In the genomic region with DNA sequence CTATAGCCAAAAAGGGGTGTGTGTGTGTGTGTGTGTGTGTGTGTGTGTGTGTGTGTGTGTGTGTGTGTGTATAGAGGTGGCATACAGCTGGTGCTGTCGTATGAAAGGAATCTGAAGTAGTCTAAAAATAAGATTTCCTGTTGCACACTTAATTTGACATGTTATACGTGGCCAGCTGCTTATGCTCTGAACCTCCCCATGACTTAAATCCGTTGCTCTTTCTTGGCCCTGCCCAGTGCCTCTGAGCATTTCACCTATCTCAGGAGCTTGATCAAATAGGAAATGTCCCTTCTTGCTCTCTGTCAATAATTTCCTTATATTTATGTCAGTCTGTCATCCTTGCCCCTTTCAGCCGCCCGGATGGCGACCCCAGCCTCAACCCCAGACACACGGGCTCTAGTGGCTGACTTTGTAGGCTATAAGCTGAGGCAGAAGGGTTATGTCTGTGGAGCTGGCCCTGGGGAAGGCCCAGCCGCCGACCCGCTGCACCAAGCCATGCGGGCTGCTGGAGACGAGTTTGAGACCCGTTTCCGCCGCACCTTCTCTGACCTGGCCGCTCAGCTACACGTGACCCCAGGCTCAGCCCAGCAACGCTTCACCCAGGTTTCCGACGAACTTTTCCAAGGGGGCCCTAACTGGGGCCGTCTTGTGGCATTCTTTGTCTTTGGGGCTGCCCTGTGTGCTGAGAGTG, we compare ENCODE assay signal across 8 mouse cellular contexts. TPM values are rescaled to one million over a fixed set of nuclear protein-coding genes. Genes with fewer than 3 reads are reported as not detected.
DNase-seq lines count a peak whose midpoint lies in the region; ATAC-seq and TF ChIP-seq lines count a peak whose summit lies in the region.

No protein-coding gene starts in this region.

- peaks cover 9% of the 10 kb centered on the region; the same call in 1 of the 2 replicates for H3K4me1 ChIP-seq in liver, adult 2 months (ENCODE audit: control insufficient read depth, insufficient read depth, low read length)
- H3K4me1 ChIP-seq in embryonic facial prominence, embryonic 14.5 days (ENCODE audit: control insufficient read depth, insufficient read depth, low read length): peaks cover 8% of the 10 kb centered on the region
- peaks cover 21% of the 10 kb centered on the region for H3K4me1 ChIP-seq in intestine, embryonic 16.5 days (ENCODE audit: control insufficient read depth, insufficient read depth, low read length)
- H3K4me1 ChIP-seq in neural tube, embryonic 14.5 days (ENCODE audit: control insufficient read depth, insufficient read depth, low read length): peaks cover 12% of the 10 kb centered on the region

- H3K4me2 ChIP-seq in embryonic facial prominence, embryonic 14.5 days (ENCODE audit: low read depth, low read length): peak overlapping the region; percentile 82
- peak overlapping the region; percentile 77 for H3K4me2 ChIP-seq in intestine, embryonic 16.5 days (ENCODE audit: low read depth, low read length)
- H3K4me2 ChIP-seq in neural tube, embryonic 14.5 days (ENCODE audit: low read depth, low read length): peak overlapping the region; percentile 80

- peak; percentile 23; the same call in 1 of the 2 replicates for ATAC-seq in embryonic facial prominence, embryonic 14.5 days (ENCODE audit: low read depth)
- peak; percentile 22; the same call in 1 of the 2 replicates for ATAC-seq in intestine, embryonic 16.5 days
- ATAC-seq in neural tube, embryonic 14.5 days (ENCODE audit: low read depth): peak; percentile 3; the same call in 1 of the 2 replicates
- ATAC-seq in cerebellum, adult (ENCODE audit: insufficient number of reproducible peaks, low FRiP score, low TSS enrichment): no peak

- TF ChIP-seq CTCF in liver, adult 2 months (IDR thresholded peaks at IDR 0.05; ENCODE audit: low read depth, low read length): no peak

- peak overlapping the region; percentile 82 for H3K4me3 ChIP-seq in liver, adult 2 months (ENCODE audit: insufficient read depth, low read depth, low read length)
- H3K4me3 ChIP-seq in embryonic facial prominence, embryonic 14.5 days (ENCODE audit: low read depth, low read length): peak overlapping the region; percentile 68
- peak overlapping the region; percentile 66 for H3K4me3 ChIP-seq in intestine, embryonic 16.5 days (ENCODE audit: low read length)
- H3K4me3 ChIP-seq in neural tube, embryonic 14.5 days (ENCODE audit: low read depth, low read length): peak overlapping the region; percentile 69

- 63% methylated on average over 21 of the region's 21 CpGs for WGBS in liver, adult 2 months
- 25% methylated on average over 21 of the region's 21 CpGs for WGBS in embryonic facial prominence, embryonic 14.5 days
- WGBS in intestine, embryonic 16.5 days: 13% methylated on average over 21 of the region's 21 CpGs
- WGBS in neural tube, embryonic 14.5 days: 27% methylated on average over 21 of the region's 21 CpGs

- H3K9ac ChIP-seq in liver, adult 2 months (ENCODE audit: low read depth, low read length): peak overlapping the region; percentile 61
- peak overlapping the region; percentile 91 for H3K9ac ChIP-seq in embryonic facial prominence, embryonic 14.5 days (ENCODE audit: low read depth, low read length)
- peak overlapping the region; percentile 84 for H3K9ac ChIP-seq in intestine, embryonic 16.5 days (ENCODE audit: low read depth, low read length)
- peak overlapping the region; percentile 85 for H3K9ac ChIP-seq in neural tube, embryonic 14.5 days (replicated peaks; ENCODE audit: low read depth, low read length)

- no peaks in the 10 kb centered on the region; the same call in 1 of the 2 replicates for H3K79me2 ChIP-seq in liver, adult 2 months (ENCODE audit: control insufficient read depth, insufficient read depth, low read length)

- H3K27ac ChIP-seq in liver, adult 2 months (replicated peaks; ENCODE audit: insufficient read depth, low read depth, low read length): peak overlapping the region; percentile 49; the same call in 1 of the 2 replicates
- H3K27ac ChIP-seq in embryonic facial prominence, embryonic 14.5 days (replicated peaks; ENCODE audit: low read depth, low read length): peak overlapping the region; percentile 95
- peak overlapping the region; percentile 93 for H3K27ac ChIP-seq in intestine, embryonic 16.5 days (ENCODE audit: low read length)
- H3K27ac ChIP-seq in neural tube, embryonic 14.5 days (ENCODE audit: low read depth, low read length): peak overlapping the region; percentile 90

- H3K27me3 ChIP-seq in liver, adult 2 months (ENCODE audit: control insufficient read depth, insufficient read depth, low read length): no peaks in the 10 kb centered on the region
- H3K27me3 ChIP-seq in embryonic facial prominence, embryonic 14.5 days (replicated peaks; ENCODE audit: control insufficient read depth, insufficient read depth, low read length): no peaks in the 10 kb centered on the region
- H3K27me3 ChIP-seq in intestine, embryonic 16.5 days (replicated peaks; ENCODE audit: control insufficient read depth, insufficient read depth, low read length): no peaks in the 10 kb centered on the region
- no peaks in the 10 kb centered on the region for H3K27me3 ChIP-seq in neural tube, embryonic 14.5 days (ENCODE audit: control insufficient read depth, insufficient read depth, low read length)

- no peaks in the 10 kb centered on the region for H3K36me3 ChIP-seq in liver, adult 2 months (ENCODE audit: control insufficient read depth, insufficient read depth, low read length)
- H3K36me3 ChIP-seq in embryonic facial prominence, embryonic 14.5 days (ENCODE audit: control insufficient read depth, insufficient read depth, low read length): peaks cover 22% of the 10 kb centered on the region
- peaks cover 4% of the 10 kb centered on the region; the same call in 1 of the 2 replicates for H3K36me3 ChIP-seq in intestine, embryonic 16.5 days (ENCODE audit: control insufficient read depth, insufficient read depth, low read length)
- no peaks in the 10 kb centered on the region; the same call in 1 of the 2 replicates for H3K36me3 ChIP-seq in neural tube, embryonic 14.5 days (ENCODE audit: control insufficient read depth, insufficient read depth, low read length)

- no peak for TF ChIP-seq POLR2A in liver, adult 2 months (IDR thresholded peaks at IDR 0.05; ENCODE audit: extremely low read depth, insufficient read depth, low read length)

- no peaks in the 10 kb centered on the region for H3K9me3 ChIP-seq in embryonic facial prominence, embryonic 14.5 days (ENCODE audit: control insufficient read depth, low read length)
- no peaks in the 10 kb centered on the region for H3K9me3 ChIP-seq in intestine, embryonic 16.5 days (ENCODE audit: control insufficient read depth, low read length)
- H3K9me3 ChIP-seq in neural tube, embryonic 14.5 days (ENCODE audit: control insufficient read depth, low read length): no peaks in the 10 kb centered on the region

- DNase-seq in liver, adult 2 months (ENCODE audit: extremely low read depth, low read depth, low spot score): no peak
- no peak for DNase-seq in liver
- DNase-seq in embryonic facial prominence, embryonic 14.5 days (ENCODE audit: low spot score): no peak
- no peak for DNase-seq in layer of hippocampus, postnatal 14 days (ENCODE audit: low spot score in 2 of 2)
- DNase-seq in embryo, embryonic 9.5 days (ENCODE audit: extremely low spot score): no peak

RNA-seq across cellular contexts. Expression of a gene that starts 0.9 kb away (rescaled TPM):
- total RNA-seq in liver, adult 2 months (2014; rRNA removed): 0.13 TPM in 1 of 2 replicates, not detected in the other
- polyA plus RNA-seq in liver, adult 2 months (2012; rRNA removed): 7.9 TPM in 1 of 2 replicates, not detected in the other
- polyA plus RNA-seq in embryonic facial prominence, embryonic 14.5 days (2014; fragmentation: Nextera tagmentation; extraction: Ambion mirVana): not detected in 2 replicates
- 0.49 and 0.76 TPM in 2 replicates for polyA plus RNA-seq in intestine, embryonic 16.5 days (2015; fragmentation: Nextera tagmentation; extraction: Ambion mirVana)
- polyA plus RNA-seq in neural tube, embryonic 14.5 days (2014; fragmentation: Nextera tagmentation; extraction: Ambion mirVana): not detected in 2 replicates
- under 1 TPM; 0.30 to 0.88 TPM for total RNA-seq in layer of hippocampus, postnatal 14 days (2021)

RNA-seq across cellular contexts. Expression of a gene that starts 1.0 kb away (rescaled TPM):
- total RNA-seq in liver, adult 2 months (2014; rRNA removed): 14.1 and 17.2 TPM in 2 replicates
- 17.3 and 19.5 TPM in 2 replicates for polyA plus RNA-seq in liver, adult 2 months (2012; rRNA removed)
- polyA plus RNA-seq in embryonic facial prominence, embryonic 14.5 days (2014; fragmentation: Nextera tagmentation; extraction: Ambion mirVana): 4.5 and 4.8 TPM in 2 replicates
- polyA plus RNA-seq in intestine, embryonic 16.5 days (2015; fragmentation: Nextera tagmentation; extraction: Ambion mirVana): 5.1 and 5.8 TPM in 2 replicates
- 4.8 and 5.3 TPM in 2 replicates for polyA plus RNA-seq in neural tube, embryonic 14.5 days (2014; fragmentation: Nextera tagmentation; extraction: Ambion mirVana)
- total RNA-seq in layer of hippocampus, postnatal 14 days (2021): 10 to 100 TPM; 95.3 to 96.8 TPM

RNA-seq across cellular contexts. Expression of a gene that starts 6.8 kb away (rescaled TPM):
- total RNA-seq in liver, adult 2 months (2014; rRNA removed): 4.9 and 6.4 TPM in 2 replicates
- polyA plus RNA-seq in liver, adult 2 months (2012; rRNA removed): 7.5 and 8.7 TPM in 2 replicates
- 2.1 and 2.4 TPM in 2 replicates for polyA plus RNA-seq in embryonic facial prominence, embryonic 14.5 days (2014; fragmentation: Nextera tagmentation; extraction: Ambion mirVana)
- polyA plus RNA-seq in intestine, embryonic 16.5 days (2015; fragmentation: Nextera tagmentation; extraction: Ambion mirVana): 1.4 and 1.8 TPM in 2 replicates
- polyA plus RNA-seq in neural tube, embryonic 14.5 days (2014; fragmentation: Nextera tagmentation; extraction: Ambion mirVana): 3.8 and 7.2 TPM in 2 replicates
- total RNA-seq in layer of hippocampus, postnatal 14 days (2021): 10 to 100 TPM; 24.3 to 27.5 TPM

RNA-seq across cellular contexts. Expression of a gene that starts 8.1 kb away (rescaled TPM):
- total RNA-seq in liver, adult 2 months (2014; rRNA removed): 29.7 and 37.8 TPM in 2 replicates
- polyA plus RNA-seq in liver, adult 2 months (2012; rRNA removed): 65.4 and 89.4 TPM in 2 replicates
- 110 and 118 TPM in 2 replicates for polyA plus RNA-seq in embryonic facial prominence, embryonic 14.5 days (2014; fragmentation: Nextera tagmentation; extraction: Ambion mirVana)
- polyA plus RNA-seq in intestine, embryonic 16.5 days (2015; fragmentation: Nextera tagmentation; extraction: Ambion mirVana): 79.8 and 84.7 TPM in 2 replicates
- 149 and 176 TPM in 2 replicates for polyA plus RNA-seq in neural tube, embryonic 14.5 days (2014; fragmentation: Nextera tagmentation; extraction: Ambion mirVana)
- total RNA-seq in layer of hippocampus, postnatal 14 days (2021): 100 to 1,000 TPM; 256 to 278 TPM

RNA-seq across cellular contexts. Expression of a gene that starts 13.4 kb away (rescaled TPM):
- 1.9 and 2.5 TPM in 2 replicates for total RNA-seq in liver, adult 2 months (2014; rRNA removed)
- 2.1 and 3.3 TPM in 2 replicates for polyA plus RNA-seq in liver, adult 2 months (2012; rRNA removed)
- polyA plus RNA-seq in embryonic facial prominence, embryonic 14.5 days (2014; fragmentation: Nextera tagmentation; extraction: Ambion mirVana): 9.1 and 11.5 TPM in 2 replicates
- 6.1 and 10.2 TPM in 2 replicates for polyA plus RNA-seq in intestine, embryonic 16.5 days (2015; fragmentation: Nextera tagmentation; extraction: Ambion mirVana)
- 10.0 and 11.7 TPM in 2 replicates for polyA plus RNA-seq in neural tube, embryonic 14.5 days (2014; fragmentation: Nextera tagmentation; extraction: Ambion mirVana)
- 10 to 100 TPM; 20.8 to 21.7 TPM for total RNA-seq in layer of hippocampus, postnatal 14 days (2021)
